Mouse (Mus musculus) heart, embryonic 16.5 days (tissue): Measurements from ENCODE around the gene Rufy3. TPM values are rescaled to one million over a fixed set of nuclear protein-coding genes. Genes with fewer than 3 reads are reported as not detected.

Source experiments
- ATAC-seq: fragments of 200-750 bp; cut with Nextera tagmentation; replicated peaks from 2 replicates; pipeline ENCODE4 v1.8.0; 2017; ENCODE audit warnings: moderate number of reproducible peaks; ENCODE audit not compliant: insufficient read depth, low FRiP score; ENCODE audit errors: extremely low read depth
- H3K27ac ChIP-seq: fragments of 300-500 bp; sonication (generic); 2 replicates; pipeline ENCODE4 v1.5.1; 2014; ENCODE audit warnings: mild to moderate bottlenecking, low read length, control low read depth, moderate library complexity
- H3K27me3 ChIP-seq: fragments of 300-500 bp; sonication (generic); 2 replicates; pipeline ENCODE4 v1.6.1; 2014; ENCODE audit warnings: low read length, mixed read lengths; ENCODE audit not compliant: control insufficient read depth, insufficient read depth
- H3K36me3 ChIP-seq: fragments of 300-500 bp; sonication (generic); 2 replicates; pipeline ENCODE4 v1.6.1; 2014; ENCODE audit not compliant: control insufficient read depth, insufficient read depth
- H3K4me1 ChIP-seq: fragments of 300-500 bp; sonication (generic); 2 replicates; pipeline ENCODE4 v1.6.1; 2014; ENCODE audit warnings: low read length, mixed read lengths; ENCODE audit not compliant: control insufficient read depth, insufficient read depth
- H3K4me2 ChIP-seq: fragments of 300-500 bp; sonication (generic); 2 replicates; pipeline ENCODE4 v1.6.1; 2014; ENCODE audit warnings: low read depth, mild to moderate bottlenecking, control low read depth, low read length
- H3K4me3 ChIP-seq: fragments of 300-500 bp; sonication (generic); 2 replicates; pipeline ENCODE4 v1.5.1; 2014; ENCODE audit warnings: mild to moderate bottlenecking, control low read depth, low read length
- H3K9ac ChIP-seq: fragments of 300-500 bp; sonication (generic); 2 replicates; pipeline ENCODE4 v1.6.1; 2014; ENCODE audit warnings: low read length, control low read depth
- H3K9me3 ChIP-seq: fragments of 300-500 bp; sonication (generic); replicated peaks from 2 replicates; pipeline ENCODE4 v1.6.1; 2016; ENCODE audit warnings: low read length; ENCODE audit not compliant: control insufficient read depth
- WGBS: fragments of 180-500 bp; shearing (Covaris S2); extraction: QIAGEN DNeasy Blood & Tissue Kit; methylation state at CpG from one replicate; pipeline ENCODE4 v1.1.7; 2014; 5-methylcytosine and 5-hydroxymethylcytosine counted together
- polyA plus RNA-seq: library from polyadenylated mRNA; unstranded; fragments of >200 nt; fragmentation: Nextera tagmentation; extraction: Ambion mirVana; gene quantifications from 2 replicates; pipeline ENCODE4 v1.2.1, GENCODE M21; 2015

Rufy3 gene
- polyA plus RNA-seq, 1 experiment from 2014 or later = 9.2 TPM

DNA sequence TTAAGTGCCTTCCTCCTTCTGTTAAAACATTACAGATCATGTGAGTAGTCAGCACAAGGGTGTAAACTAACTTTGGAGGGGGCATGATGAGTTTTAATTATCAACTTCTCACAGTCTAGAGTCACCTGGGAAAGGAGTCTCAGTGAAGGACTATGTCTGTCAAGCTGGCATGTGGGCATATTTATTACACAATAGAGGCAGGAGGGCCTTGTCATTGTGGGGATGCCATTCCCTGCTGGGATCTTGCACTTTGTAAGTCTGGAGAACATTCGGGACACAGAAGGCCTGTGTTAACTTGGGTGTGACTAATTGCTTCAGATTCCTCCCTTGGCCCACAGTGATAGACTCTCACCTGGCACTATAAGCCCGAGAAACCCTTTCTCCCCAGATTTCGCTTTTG is 4.7 kb downstream of the Rufy3 start:
- Histone ChIP-seq H3K36me3 (peaks cover 5% of the 10 kb centered on the region; the same call in 1 of the 2 replicates), H3K4me2 (no peak overlapping the region), H3K4me3 (no peak overlapping the region), H3K4me1 (peaks cover 7% of the 10 kb centered on the region), H3K9ac (no peak overlapping the region), H3K27ac (no peak overlapping the region), H3K27me3 (no peaks in the 10 kb centered on the region), H3K9me3 (no peaks in the 10 kb centered on the region)
- ATAC-seq = no peak
- WGBS = 85% methylated on average over 3 of the region's 3 CpGs

DNA sequence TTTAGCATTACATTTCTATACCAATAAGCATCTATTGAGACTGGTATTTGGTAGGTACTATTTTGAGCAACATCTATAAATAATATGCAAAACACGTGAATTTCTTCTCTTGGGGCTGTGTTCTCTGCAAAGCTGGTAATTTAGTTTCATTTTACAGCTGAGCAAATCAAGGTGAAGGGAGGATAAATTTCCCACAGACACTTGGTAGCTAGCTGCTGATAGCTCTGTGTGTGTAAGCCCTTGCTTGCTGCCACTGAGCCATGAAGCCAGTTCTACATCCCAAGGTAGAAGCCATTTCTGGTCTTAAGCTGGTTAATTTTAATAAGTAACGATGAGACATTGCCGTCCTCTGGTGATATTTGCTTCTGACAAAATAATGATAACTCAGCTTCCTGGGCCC is 10.0 kb downstream of the Rufy3 start:
- Histone ChIP-seq H3K27me3 (no peaks in the 10 kb centered on the region), H3K4me3 (no peak overlapping the region), H3K27ac (no peak overlapping the region), H3K9me3 (no peaks in the 10 kb centered on the region), H3K4me2 (no peak overlapping the region), H3K9ac (no peak overlapping the region), H3K4me1 (peaks cover 5% of the 10 kb centered on the region), H3K36me3 (peaks cover 5% of the 10 kb centered on the region; the same call in 1 of the 2 replicates)
- 83% methylated on average over 3 of the region's 3 CpGs for WGBS
- no peak for ATAC-seq

DNA sequence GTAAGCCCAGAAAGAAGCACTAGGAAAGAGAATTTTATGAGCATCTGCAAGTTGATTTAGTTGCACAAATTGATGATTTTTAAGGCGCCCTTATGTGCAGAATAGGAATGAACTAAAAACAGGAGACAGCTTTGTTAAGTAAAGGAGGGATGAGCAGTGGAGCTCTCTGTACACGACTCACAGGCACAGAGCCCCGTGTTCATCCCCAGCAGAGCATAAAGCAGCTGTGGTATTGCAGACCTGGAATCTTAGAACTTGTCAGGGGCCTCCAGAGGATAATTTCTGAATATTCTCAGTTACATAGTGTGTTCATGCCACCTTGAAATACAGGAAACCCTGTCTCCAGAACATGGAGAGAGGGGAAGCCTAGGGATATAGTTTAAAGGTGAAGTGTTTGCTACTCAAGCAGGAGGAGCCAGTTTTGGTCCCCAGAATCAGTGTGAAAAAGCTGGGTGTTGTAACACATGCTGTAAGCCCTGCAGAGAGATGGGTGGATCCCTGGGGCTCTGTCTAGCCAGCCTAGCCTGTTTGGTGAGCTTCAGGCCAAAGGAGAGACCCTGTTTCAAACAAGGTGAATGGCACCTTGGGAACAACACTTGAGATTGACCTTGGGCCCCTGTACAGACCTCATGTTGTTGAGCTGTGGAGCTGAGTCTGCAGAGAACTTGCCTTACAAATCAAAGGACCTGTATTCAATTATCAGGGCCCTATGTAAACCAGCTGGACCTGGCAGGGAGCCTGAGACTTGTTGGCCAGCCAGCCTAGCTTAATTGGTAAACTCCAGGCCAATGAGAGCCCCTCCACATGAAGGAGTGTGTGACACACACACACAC is 10.9 kb downstream of the Rufy3 start:
- H3K9ac ChIP-seq = no peak overlapping the region
- WGBS = 60% methylated on average over 3 of the region's 3 CpGs
- H3K36me3 ChIP-seq = no peaks in the 10 kb centered on the region
- H3K27me3 ChIP-seq = no peaks in the 10 kb centered on the region
- H3K4me1 ChIP-seq = peaks cover 5% of the 10 kb centered on the region
- H3K4me3 ChIP-seq = no peak overlapping the region
- H3K4me2 ChIP-seq = no peak overlapping the region
- no peaks in the 10 kb centered on the region for H3K9me3 ChIP-seq
- 0 out of 2 replicates have a peak overlapping the region, but pooled peaks have one; percentile 14 for H3K27ac ChIP-seq
- ATAC-seq = no peak

DNA sequence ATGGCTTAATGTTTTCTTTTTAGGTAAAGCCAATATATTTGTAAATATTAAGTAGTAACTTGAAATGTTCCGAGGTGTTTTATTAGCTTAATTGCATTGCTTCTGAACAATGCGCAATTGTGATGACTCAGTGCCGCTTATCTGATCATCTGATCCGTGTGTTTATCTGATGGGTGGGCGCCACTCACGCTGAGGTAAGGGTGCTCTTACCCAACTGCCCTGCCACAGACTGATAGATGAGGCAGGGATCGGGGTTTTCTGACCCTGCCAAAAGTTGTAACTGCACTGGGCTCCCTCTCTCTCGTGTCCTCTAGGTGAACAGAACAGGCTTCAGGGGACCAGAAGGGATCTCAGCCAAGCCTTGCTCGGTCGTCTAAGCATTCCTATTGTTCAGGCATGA is 15.8 kb downstream of the Rufy3 start:
- WGBS = 71% methylated on average over 10 of the region's 10 CpGs
- no peak for ATAC-seq

DNA sequence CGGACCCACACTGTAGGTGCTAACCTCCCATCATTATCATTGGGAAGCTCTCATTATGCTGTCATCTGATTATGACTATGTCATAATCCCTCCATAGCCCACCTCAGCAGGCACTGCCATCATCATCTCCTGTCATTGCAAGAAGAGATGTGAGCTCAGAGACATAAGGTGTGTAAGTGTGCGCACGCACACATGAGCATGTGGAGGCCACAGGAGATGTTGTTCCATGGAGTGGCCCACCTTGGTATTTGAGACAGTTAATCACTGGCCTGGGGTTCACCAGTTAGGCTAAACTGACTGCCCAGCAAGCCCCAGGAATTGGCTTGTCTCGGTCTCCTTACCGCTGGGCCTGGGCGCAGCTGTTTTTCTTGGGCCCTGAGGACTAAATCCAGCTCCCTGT is 16.5 kb downstream of the Rufy3 start:
- H3K4me3 ChIP-seq = no peak overlapping the region
- no peak for ATAC-seq
- no peak overlapping the region for H3K27ac ChIP-seq
- no peaks in the 10 kb centered on the region for H3K36me3 ChIP-seq
- H3K9ac ChIP-seq = no peak overlapping the region
- no peak overlapping the region for H3K4me2 ChIP-seq
- H3K9me3 ChIP-seq = no peaks in the 10 kb centered on the region
- H3K4me1 ChIP-seq = peaks cover 5% of the 10 kb centered on the region
- H3K27me3 ChIP-seq = no peaks in the 10 kb centered on the region
- WGBS = 95% methylated on average over 6 of the region's 6 CpGs

More for the DNA sequence above, 15.8 kb downstream of the Rufy3 start:
- Histone ChIP-seq H3K27ac (no peak overlapping the region), H3K4me3 (no peak overlapping the region), H3K4me1 (peaks cover 5% of the 10 kb centered on the region; the same call in 1 of the 2 replicates), H3K9me3 (no peaks in the 10 kb centered on the region), H3K36me3 (no peaks in the 10 kb centered on the region), H3K27me3 (no peaks in the 10 kb centered on the region), H3K9ac (no peak overlapping the region), H3K4me2 (no peak overlapping the region)

DNA sequence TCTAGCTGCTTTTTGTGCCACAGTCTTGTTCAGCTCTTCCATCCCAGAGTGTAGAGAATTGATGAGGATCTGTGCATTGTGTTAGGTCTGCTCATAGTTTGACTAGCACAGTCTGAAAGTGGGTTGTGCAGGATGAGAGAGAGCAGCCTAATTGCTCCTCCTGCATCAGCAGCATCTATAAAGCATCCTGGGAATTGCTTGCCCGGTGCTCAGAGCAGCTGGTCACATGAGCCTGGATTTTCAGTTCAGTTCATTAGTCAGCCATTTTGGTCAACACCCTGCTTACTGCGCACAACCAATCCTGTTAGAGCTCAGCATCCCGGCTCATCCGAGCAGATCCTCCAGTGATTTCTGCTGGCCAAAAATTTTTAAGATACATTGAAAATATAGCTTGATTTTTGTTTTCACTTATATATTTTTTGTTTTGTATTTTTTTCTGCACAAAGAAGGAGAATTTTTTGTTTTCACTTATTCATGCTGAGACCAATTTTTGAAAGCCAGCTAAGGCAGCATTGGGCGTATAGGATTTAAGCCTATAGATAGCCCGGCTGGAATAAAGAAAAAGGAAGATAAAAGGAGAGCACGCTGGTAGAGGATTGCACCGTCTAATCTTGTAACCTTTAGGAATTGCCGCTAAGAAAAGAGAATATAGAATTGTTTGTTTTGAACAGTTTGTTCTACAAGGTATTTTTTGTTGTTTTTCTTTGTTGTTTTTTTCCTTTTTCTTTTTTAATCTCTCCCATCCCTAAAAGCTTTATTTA is 18.6 kb downstream of the Rufy3 start:
- Histone ChIP-seq H3K9me3 (no peaks in the 10 kb centered on the region), H3K4me3 (no peak overlapping the region), H3K4me2 (no peak overlapping the region), H3K27ac (no peak overlapping the region), H3K27me3 (no peaks in the 10 kb centered on the region), H3K9ac (no peak overlapping the region), H3K36me3 (no peaks in the 10 kb centered on the region), H3K4me1 (peaks cover 21% of the 10 kb centered on the region)
- ATAC-seq = no peak
- WGBS = 67% methylated on average over 9 of the region's 9 CpGs

DNA sequence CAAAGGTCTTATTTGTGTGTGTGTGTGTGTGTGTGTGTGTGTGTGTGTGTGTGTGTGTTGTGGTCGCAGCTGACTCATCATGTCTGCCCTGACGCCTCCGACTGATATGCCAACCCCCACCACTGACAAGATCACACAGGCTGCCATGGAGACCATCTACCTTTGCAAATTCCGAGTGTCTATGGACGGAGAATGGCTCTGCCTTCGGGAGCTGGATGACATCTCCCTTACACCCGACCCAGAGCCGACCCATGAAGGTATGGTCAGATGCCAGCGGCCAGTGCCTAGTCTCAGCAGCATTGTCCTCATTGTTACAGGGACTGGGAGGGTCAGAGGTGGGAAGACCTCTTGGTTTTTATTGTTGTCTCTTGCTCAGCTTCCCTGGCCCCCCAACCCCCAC is 19.2 kb downstream of the Rufy3 start:
- H3K4me1 ChIP-seq = peaks cover 21% of the 10 kb centered on the region
- no peak overlapping the region for H3K27ac ChIP-seq
- H3K36me3 ChIP-seq = no peaks in the 10 kb centered on the region
- WGBS = 41% methylated on average over 9 of the region's 9 CpGs
- no peak overlapping the region for H3K4me3 ChIP-seq
- H3K4me2 ChIP-seq = no peak overlapping the region
- ATAC-seq = no peak
- no peak overlapping the region for H3K9ac ChIP-seq
- no peaks in the 10 kb centered on the region for H3K9me3 ChIP-seq
- no peaks in the 10 kb centered on the region for H3K27me3 ChIP-seq

DNA sequence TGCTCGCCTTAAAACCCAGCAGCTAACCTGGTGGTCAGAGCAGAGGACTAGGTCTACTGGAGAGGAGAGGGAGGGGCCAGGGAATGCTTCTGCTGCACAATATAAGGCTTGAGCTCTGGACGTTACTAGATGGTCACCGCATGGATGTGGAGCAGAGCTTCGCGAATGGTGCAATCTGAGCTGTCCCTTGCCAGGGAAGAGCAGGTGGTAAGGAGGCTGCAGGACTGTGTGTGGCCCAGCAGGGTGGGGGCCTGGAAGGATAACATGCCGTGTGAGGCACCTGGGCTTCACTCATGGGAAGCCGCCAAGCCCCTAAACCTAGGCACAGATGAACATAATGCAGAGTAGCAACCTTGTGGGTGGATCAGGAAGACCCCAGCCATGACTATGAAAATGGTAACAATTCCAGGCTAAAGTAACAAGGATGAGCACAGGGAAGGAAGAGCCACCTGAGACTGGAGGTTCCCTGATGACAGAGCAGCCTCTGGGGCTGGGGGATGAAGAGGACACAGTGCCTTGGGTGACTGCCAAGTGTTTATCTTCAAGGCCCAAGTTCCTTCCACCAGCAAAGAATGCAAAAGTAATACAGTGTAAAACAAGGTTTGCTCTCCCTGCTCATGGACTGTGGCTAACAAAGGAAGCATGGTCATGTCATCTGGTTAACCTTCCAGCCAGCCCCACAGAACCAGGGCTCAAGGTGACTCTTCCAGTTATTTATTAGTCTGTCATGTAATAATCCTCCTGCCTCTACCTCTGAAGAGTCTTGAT is 21.8 kb downstream of the Rufy3 start:
- H3K4me1 ChIP-seq = peaks cover 21% of the 10 kb centered on the region
- 0 out of 2 replicates have a peak overlapping the region, but pooled peaks have one; percentile 52 for H3K4me2 ChIP-seq
- peak overlapping the region; percentile 89 for H3K27ac ChIP-seq
- no peaks in the 10 kb centered on the region for H3K27me3 ChIP-seq
- H3K9me3 ChIP-seq = no peaks in the 10 kb centered on the region
- 66% methylated on average over 7 of the region's 7 CpGs for WGBS
- no peaks in the 10 kb centered on the region for H3K36me3 ChIP-seq
- peak; percentile 28; the same call in 1 of the 2 replicates for ATAC-seq
- H3K4me3 ChIP-seq = no peak overlapping the region
- H3K9ac ChIP-seq = peak overlapping the region; percentile 50; the same call in 1 of the 2 replicates
